ENCODE assay signal across 8 mouse cellular contexts in genomic region chr4:117181863-117182758, GRCm38 (mm10). TPM values are rescaled to one million over a fixed set of nuclear protein-coding genes. Genes with fewer than 3 reads are reported as not detected.
DNase-seq lines count a peak whose midpoint lies in the region; ATAC-seq lines count a peak whose summit lies in the region.

Kif2c (minus strand) TSS chr4:117182639.

- peaks cover 13% of the 10 kb centered on the region for H3K4me1 ChIP-seq in intestine, embryonic 14.5 days (replicated peaks; ENCODE audit: control insufficient read depth, insufficient read depth, low read length)

- H3K27ac ChIP-seq in intestine, embryonic 14.5 days (ENCODE audit: low read depth) = peak within 1 kb of the TSS; percentile 70; the same call in 1 of the 2 replicates

- peaks cover 29% of the 10 kb centered on the region for H3K36me3 ChIP-seq in intestine, embryonic 14.5 days (ENCODE audit: control insufficient read depth, insufficient read depth, low read length)

- no peaks in the 10 kb centered on the region for H3K9me3 ChIP-seq in intestine, embryonic 14.5 days (ENCODE audit: control insufficient read depth, low read length)

- ATAC-seq in intestine, embryonic 14.5 days (replicated peaks; ENCODE audit: low FRiP score, low TSS enrichment, low read depth) = peak; percentile 91

- H3K4me3 ChIP-seq in intestine, embryonic 14.5 days (ENCODE audit: low read depth, low read length) = peak within 1 kb of the TSS; percentile 86

- no peaks in the 10 kb centered on the region for H3K27me3 ChIP-seq in intestine, embryonic 14.5 days (replicated peaks; ENCODE audit: control insufficient read depth, insufficient read depth, low read length)

- H3K9ac ChIP-seq in intestine, embryonic 14.5 days (ENCODE audit: low read length) = peak within 1 kb of the TSS; percentile 59

- DNase-seq in adipocyte (ENCODE audit: low spot score) = peak; percentile 94
- DNase-seq in embryo, embryonic 10 days (ENCODE audit: low spot score) = peak; percentile 97
- DNase-seq in gastrocnemius, postnatal 14 days = peak; percentile 90
- DNase-seq in intestine, embryonic 14.5 days (ENCODE audit: low spot score) = peak; percentile 99
- peak; percentile 93 to 94 for DNase-seq in left cerebral cortex, postnatal 14 days (ENCODE audit: low spot score in 2 of 2)
- peak; percentile 92 for DNase-seq in mesoderm, embryonic 11.5 days (ENCODE audit: low read depth, low spot score)
- DNase-seq in right cerebral cortex, postnatal 36 days (ENCODE audit: low spot score in 2 of 2) = peak; percentile 91
- peak; percentile 91 for DNase-seq in yolk sac, embryonic 10.5 days (ENCODE audit: low spot score)

- intact Hi-C loops in gastrocnemius, postnatal 14 days (cut with DNase I; ENCODE audit: low total_unique reads) = no loop called here
- intact Hi-C loops in left cerebral cortex, postnatal 14 days (cut with DNase I) = no loop called here

- H3K4me2 ChIP-seq in intestine, embryonic 14.5 days (ENCODE audit: low read length) = peak within 1 kb of the TSS; percentile 75

- WGBS in intestine, embryonic 14.5 days = 1% methylated on average over 42 of the region's 42 CpGs

RNA-seq across cellular contexts. Expression of gene Kif2c, which starts in this region (rescaled TPM):
- total RNA-seq in gastrocnemius, postnatal 14 days (2021) = 1 to 10 TPM; 1.6 to 1.8 TPM
- polyA plus RNA-seq in intestine, embryonic 14.5 days (2014; fragmentation: Nextera tagmentation; extraction: Ambion mirVana) = 53.4 and 59.0 TPM in 2 replicates
- total RNA-seq in left cerebral cortex, postnatal 14 days (2021) = under 1 TPM; 0.46 to 0.61 TPM

Comparison
In these comparisons a context has a peak if more than half of its experiments do, and no peak if none do; other contexts are left out.
1. Peak in every context shown above with its lines: DNase-seq, ATAC-seq, H3K4me3 ChIP-seq and H3K27ac ChIP-seq.
2. Peak in DNase-seq in left cerebral cortex, postnatal 14 days; RNA of the gene not detected or under 1 TPM.